Mouse (Mus musculus) myocyte (in vitro differentiated cells): ENCODE measurements around the gene Pten. TPM values are rescaled to one million over a fixed set of nuclear protein-coding genes. Genes with fewer than 3 reads are reported as not detected.

Source experiments
- H3K27me3 ChIP-seq: one replicate; pipeline ENCODE4 v1.6.1; 2011; ENCODE audit not compliant: control insufficient read depth, insufficient read depth, insufficient read length
- H3K36me3 ChIP-seq: one replicate; pipeline ENCODE4 v1.6.1; 2011; ENCODE audit not compliant: control insufficient read depth, insufficient read depth
- H3K4me2 ChIP-seq: one replicate; pipeline ENCODE4 v1.6.1; 2011; ENCODE audit warnings: low read depth, control low read depth
- H3K4me3 ChIP-seq: one replicate; pipeline ENCODE4 v1.5.1; 2011; ENCODE audit warnings: mild to moderate bottlenecking, control low read depth, moderate library complexity
- H3K79me2 ChIP-seq: one replicate; pipeline ENCODE4 v1.6.1; 2011; ENCODE audit not compliant: control insufficient read depth, insufficient read depth
- H3ac ChIP-seq: one replicate; pipeline ENCODE4 v1.6.1; 2011; ENCODE audit not compliant: control insufficient read depth, insufficient read length
- CEBPB ChIP-seq: IDR thresholded peaks from 2 replicates; pipeline ENCODE4 v1.6.1; 2011; ENCODE audit warnings: mild to moderate bottlenecking, moderate library complexity; ENCODE audit not compliant: poor library complexity, insufficient read depth, severe bottlenecking
- E2F4 ChIP-seq: IDR thresholded peaks from one replicate; pipeline ENCODE4 v1.6.1; 2011; ENCODE audit warnings: mild to moderate bottlenecking, control low read depth, moderate library complexity; ENCODE audit not compliant: insufficient read depth
- MAX ChIP-seq: IDR thresholded peaks from one replicate; pipeline ENCODE4 v1.6.1; 2011; ENCODE audit warnings: low read depth, mild to moderate bottlenecking, control low read depth
- MYOD1 ChIP-seq, 3 experiments: IDR thresholded peaks; one replicate each; pipeline ENCODE4 v1.6.1; 2011; ENCODE audit warnings: control low read depth in 2 of 3, low read depth in 2 of 3, mild to moderate bottlenecking in 2 of 3, moderate library complexity in 1 of 3; ENCODE audit not compliant: insufficient read length in 2 of 3, control insufficient read depth in 1 of 3
- MYOG ChIP-seq, 3 experiments: IDR thresholded peaks; one replicate each; pipeline ENCODE4 v1.6.1; 2011; ENCODE audit warnings: control low read depth in 2 of 3, low read depth in 2 of 3, mild to moderate bottlenecking in 2 of 3; ENCODE audit not compliant: insufficient read length in 2 of 3, control insufficient read depth in 1 of 3, insufficient read depth in 1 of 3
- POLR2A ChIP-seq: IDR thresholded peaks from one replicate; pipeline ENCODE4 v1.6.1; 2011; ENCODE audit warnings: low read depth, mild to moderate bottlenecking, control low read depth, moderate library complexity; ENCODE audit not compliant: insufficient read length
- POLR2AphosphoS2 ChIP-seq: IDR thresholded peaks from one replicate; pipeline ENCODE4 v1.6.1; 2011; ENCODE audit warnings: low read depth, control low read depth; ENCODE audit not compliant: insufficient read length
- REST ChIP-seq: IDR thresholded peaks from one replicate; pipeline ENCODE4 v1.6.1; 2011; ENCODE audit warnings: mild to moderate bottlenecking, control low read depth, moderate library complexity; ENCODE audit not compliant: insufficient read depth, insufficient read length
- SRF ChIP-seq: IDR thresholded peaks from one replicate; pipeline ENCODE4 v1.6.1; 2011; ENCODE audit warnings: low read depth; ENCODE audit not compliant: control insufficient read depth, insufficient read length
- TCF12 ChIP-seq: IDR thresholded peaks from one replicate; pipeline ENCODE4 v1.6.1; 2011; ENCODE audit warnings: mild to moderate bottlenecking, control low read depth; ENCODE audit not compliant: poor library complexity, insufficient read depth, severe bottlenecking
- TCF3 ChIP-seq: IDR thresholded peaks from one replicate; pipeline ENCODE4 v1.6.1; 2011; ENCODE audit warnings: low read depth, control low read depth; ENCODE audit not compliant: insufficient read length
- USF1 ChIP-seq: IDR thresholded peaks from one replicate; pipeline ENCODE4 v1.6.1; 2011; ENCODE audit warnings: low read depth, mild to moderate bottlenecking, control low read depth, moderate library complexity
- polyA plus RNA-seq: library from polyadenylated mRNA; unstranded; fragments of >200 nt; fragmentation: generic; extraction: Trizol; gene quantifications from one replicate; pipeline ENCODE4 v1.2.1, GENCODE M21; 2012; ENCODE audit warnings: missing spikeins

The Pten gene
- polyA plus RNA-seq, 1 experiment, result 8.9 TPM

- H3K4me2 ChIP-seq, result no peak overlapping the region
- H3K4me3 ChIP-seq, result no peak overlapping the region
- no peaks in the 10 kb centered on the region for H3K27me3 ChIP-seq
- H3K36me3 ChIP-seq, result no peaks in the 10 kb centered on the region
- no peak overlapping the region for H3ac ChIP-seq
- no peaks in the 10 kb centered on the region for H3K79me2 ChIP-seq
- no peak for TF ChIP-seq REST
- no peak for TF ChIP-seq CEBPB
- no peak for TF ChIP-seq MYOG (IDR thresholded peaks at IDR 0.05; ENCODE audit: control insufficient read depth in 1 of 3, insufficient read depth in 1 of 3, insufficient read length in 2 of 3, low read depth in 2 of 3)
- TF ChIP-seq E2F4, result no peak
- no peak for TF ChIP-seq TCF3
- TF ChIP-seq MAX, result no peak
- no peak for TF ChIP-seq POLR2A
- TF ChIP-seq USF1, result no peak
- TF ChIP-seq MYOD1 (IDR thresholded peaks at IDR 0.05; ENCODE audit: control insufficient read depth in 1 of 3, insufficient read length in 2 of 3, low read depth in 2 of 3), result no peak
- no peak for TF ChIP-seq SRF
- no peak for TF ChIP-seq TCF12
- TF ChIP-seq POLR2AphosphoS2, result no peak
Observed at GRCm38 (mm10) chr19:32826616-32827015, 69.3 kb downstream of the Pten start.

- Histone ChIP-seq H3K4me2 (no peak overlapping the region), H3K79me2 (no peaks in the 10 kb centered on the region), H3ac (no peak overlapping the region), H3K36me3 (no peaks in the 10 kb centered on the region), H3K4me3 (no peak overlapping the region), H3K27me3 (no peaks in the 10 kb centered on the region)
- TF ChIP-seq USF1, result no peak
Observed at GRCm38 (mm10) chr19:32829871-32830270, 72.6 kb downstream of the Pten start.

- Histone ChIP-seq H3K27me3 (no peaks in the 10 kb centered on the region), H3K4me3 (no peak overlapping the region), H3K36me3 (no peaks in the 10 kb centered on the region), H3K79me2 (no peaks in the 10 kb centered on the region), H3ac (no peak overlapping the region), H3K4me2 (no peak overlapping the region)
- TF ChIP-seq POLR2AphosphoS2, result no peak
- TF ChIP-seq CEBPB, result no peak
- TF ChIP-seq POLR2A, result no peak
- no peak for TF ChIP-seq SRF
- TF ChIP-seq E2F4, result no peak
- no peak for TF ChIP-seq MYOG (IDR thresholded peaks at IDR 0.05; ENCODE audit: control insufficient read depth in 1 of 3, insufficient read depth in 1 of 3, insufficient read length in 2 of 3, low read depth in 2 of 3)
- TF ChIP-seq REST, result no peak
- TF ChIP-seq MYOD1 (IDR thresholded peaks at IDR 0.05; ENCODE audit: control insufficient read depth in 1 of 3, insufficient read length in 2 of 3, low read depth in 2 of 3), result no peak
- no peak for TF ChIP-seq TCF3
Observed at GRCm38 (mm10) chr19:32831286-32831685, 74.0 kb downstream of the Pten start.

- no peaks in the 10 kb centered on the region for H3K36me3 ChIP-seq
- no peak overlapping the region for H3K4me2 ChIP-seq
- TF ChIP-seq MAX (no peak), E2F4 (no peak), SRF (no peak), TCF3 (no peak), POLR2AphosphoS2 (no peak), REST (no peak), POLR2A (no peak), MYOD1 (IDR thresholded peaks at IDR 0.05; ENCODE audit: control insufficient read depth in 1 of 3, insufficient read length in 2 of 3, low read depth in 2 of 3) (no peak), USF1 (no peak), MYOG (IDR thresholded peaks at IDR 0.05; ENCODE audit: control insufficient read depth in 1 of 3, insufficient read depth in 1 of 3, insufficient read length in 2 of 3, low read depth in 2 of 3) (no peak), TCF12 (no peak), CEBPB (no peak)
- no peak overlapping the region for H3K4me3 ChIP-seq
- H3K79me2 ChIP-seq, result no peaks in the 10 kb centered on the region
- no peaks in the 10 kb centered on the region for H3K27me3 ChIP-seq
- no peak overlapping the region for H3ac ChIP-seq
Observed at GRCm38 (mm10) chr19:32840491-32840890, 83.2 kb downstream of the Pten start.

GRCm38 (mm10) chr19:32844486-32844885, 87.2 kb downstream of the Pten start:
- H3K4me3 ChIP-seq, result no peak overlapping the region
- H3ac ChIP-seq, result no peak overlapping the region
- TF ChIP-seq MYOG (IDR thresholded peaks at IDR 0.05; ENCODE audit: control insufficient read depth in 1 of 3, insufficient read depth in 1 of 3, insufficient read length in 2 of 3, low read depth in 2 of 3), result no peak
- no peak for TF ChIP-seq SRF
- H3K36me3 ChIP-seq, result no peaks in the 10 kb centered on the region
- no peaks in the 10 kb centered on the region for H3K79me2 ChIP-seq
- no peaks in the 10 kb centered on the region for H3K27me3 ChIP-seq
- H3K4me2 ChIP-seq, result no peak overlapping the region
